Mouse (Mus musculus) midbrain, embryonic 10.5 days (tissue): ENCODE data around the gene Syt9. TPM values are rescaled to one million over a fixed set of nuclear protein-coding genes. Genes with fewer than 3 reads are reported as not detected.
"Not testable (repeated sequence)": the region's sequence is repeated elsewhere in the genome, so short reads cannot be mapped to it uniquely, and the experiment has no call there.

Experiments
- DNase-seq: peaks from one replicate; pipeline ENCODE4 v3.0.0-alpha.2; 2017; ENCODE audit warnings: low spot score
- H3K27ac ChIP-seq: fragments of 300-500 bp; sonication (generic); replicated peaks from 2 replicates; pipeline ENCODE4 v1.5.1; 2016; ENCODE audit warnings: mild to moderate bottlenecking
- H3K27me3 ChIP-seq: fragments of 300-500 bp; sonication (generic); 2 replicates; pipeline ENCODE4 v1.6.1; 2016; ENCODE audit warnings: low read depth, mild to moderate bottlenecking; ENCODE audit not compliant: poor library complexity, severe bottlenecking
- H3K36me3 ChIP-seq: fragments of 300-500 bp; sonication (generic); 2 replicates; pipeline ENCODE4 v1.6.1; 2016; ENCODE audit warnings: mild to moderate bottlenecking, moderate library complexity
- H3K4me1 ChIP-seq: fragments of 300-500 bp; sonication (generic); 2 replicates; pipeline ENCODE4 v1.6.1; 2016
- H3K4me3 ChIP-seq: fragments of 300-500 bp; sonication (generic); 2 replicates; pipeline ENCODE4 v1.5.1; 2016; ENCODE audit warnings: mild to moderate bottlenecking, moderate library complexity
- H3K9me3 ChIP-seq: fragments of 300-500 bp; sonication (generic); replicated peaks from 2 replicates; pipeline ENCODE4 v1.6.1; 2016; ENCODE audit warnings: mild to moderate bottlenecking
- WGBS: fragments of 180-500 bp; shearing (Covaris S2); methylation state at CpG from one replicate; pipeline ENCODE4 v1.1.7; 2016; 5-methylcytosine and 5-hydroxymethylcytosine counted together
- polyA plus RNA-seq: library from polyadenylated mRNA; unstranded; fragments of >200 nt; fragmentation: Nextera tagmentation; extraction: Ambion mirVana; gene quantifications from 2 replicates; pipeline ENCODE4 v1.2.1, GENCODE M21; 2016

Gene Syt9
- polyA plus RNA-seq, 1 experiment from 2014 or later, result 2.8 TPM

DNA sequence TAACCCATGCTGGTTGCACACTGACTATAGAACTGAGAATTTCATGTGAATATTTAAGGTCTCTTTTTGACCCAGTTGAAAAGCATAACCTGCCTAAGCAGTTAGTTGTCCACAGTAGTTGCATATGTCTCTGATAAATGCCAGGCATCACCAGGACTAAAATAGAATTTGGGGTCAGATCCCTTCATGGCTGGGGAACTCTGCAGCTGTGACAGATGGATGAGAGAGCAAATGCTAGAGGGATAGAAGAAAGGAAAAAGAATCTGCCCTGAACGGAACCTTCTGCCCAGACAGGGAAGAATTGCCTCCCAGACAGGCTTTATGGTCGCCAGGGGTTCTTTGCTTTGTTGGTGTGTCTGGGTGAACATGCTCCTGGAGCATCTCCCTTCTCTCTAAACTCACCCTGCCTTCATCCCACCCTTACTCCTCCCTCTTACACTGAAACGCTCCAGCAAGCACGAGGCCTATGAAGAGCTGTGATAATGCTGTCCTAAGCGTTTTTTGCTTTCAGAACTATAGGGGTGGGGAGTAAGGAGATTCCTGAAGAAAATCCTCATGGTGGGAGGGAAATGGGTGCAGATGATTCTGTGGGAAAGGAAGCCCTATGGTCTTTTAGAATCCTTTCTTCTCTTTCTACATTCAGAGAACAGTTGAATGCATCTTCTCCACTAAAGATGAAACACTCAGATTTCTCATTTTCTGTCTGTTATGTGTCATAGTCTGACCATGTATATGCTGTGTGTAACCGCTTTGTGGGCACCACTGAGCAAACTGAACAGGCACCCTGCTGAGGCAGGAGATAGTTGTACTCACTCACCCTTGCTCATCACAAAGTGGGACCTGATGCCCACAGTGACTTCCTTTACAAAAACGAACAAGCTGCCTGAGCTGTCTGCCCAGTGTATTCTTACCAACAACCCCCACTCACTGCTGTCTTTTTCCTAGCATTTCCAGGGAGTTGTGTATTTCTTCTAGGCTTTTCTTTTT, 108.7 kb downstream of the Syt9 start:
- no peak overlapping the region for H3K27ac ChIP-seq
- no peak overlapping the region for H3K4me3 ChIP-seq
- no peaks in the 10 kb centered on the region for H3K4me1 ChIP-seq
- DNase-seq, result no peak
- no peaks in the 10 kb centered on the region for H3K36me3 ChIP-seq
- H3K9me3 ChIP-seq, result no peaks in the 10 kb centered on the region
- H3K27me3 ChIP-seq, result no peaks in the 10 kb centered on the region
- 63% methylated on average over 7 of the region's 7 CpGs for WGBS

- H3K4me3 ChIP-seq, H3K4me1 ChIP-seq, DNase-seq, H3K27ac ChIP-seq, H3K9me3 ChIP-seq, H3K36me3 ChIP-seq, H3K27me3 ChIP-seq: not testable (repeated sequence)
- 87% methylated on average over 2 of the region's 2 CpGs for WGBS
Measured at GRCm38 (mm10) chr7:107485709-107486108, 115.2 kb downstream of the Syt9 start.

- Histone ChIP-seq H3K27me3 (no peaks in the 10 kb centered on the region), H3K36me3 (no peaks in the 10 kb centered on the region), H3K4me3 (no peak overlapping the region), H3K4me1 (no peaks in the 10 kb centered on the region), H3K9me3 (no peaks in the 10 kb centered on the region), H3K27ac (no peak overlapping the region)
- DNase-seq, result no peak
Measured at GRCm38 (mm10) chr7:107495428-107495827, 124.9 kb downstream of the Syt9 start.

- Histone ChIP-seq H3K4me3 (no peak overlapping the region), H3K36me3 (no peaks in the 10 kb centered on the region), H3K9me3 (no peaks in the 10 kb centered on the region), H3K27me3 (no peaks in the 10 kb centered on the region), H3K4me1 (no peaks in the 10 kb centered on the region), H3K27ac (no peak overlapping the region)
- DNase-seq, result no peak
- WGBS, result 89% methylated on average over 7 of the region's 7 CpGs
Measured at GRCm38 (mm10) chr7:107496923-107497322, 126.4 kb downstream of the Syt9 start.

GRCm38 (mm10) chr7:107500641-107501040, 130.1 kb downstream of the Syt9 start:
- no peak for DNase-seq
- Histone ChIP-seq H3K4me1 (no peaks in the 10 kb centered on the region), H3K27me3 (no peaks in the 10 kb centered on the region), H3K4me3 (no peak overlapping the region), H3K27ac (no peak overlapping the region), H3K36me3 (no peaks in the 10 kb centered on the region), H3K9me3 (no peaks in the 10 kb centered on the region)
- 86% methylated on average over 7 of the region's 7 CpGs for WGBS

DNA sequence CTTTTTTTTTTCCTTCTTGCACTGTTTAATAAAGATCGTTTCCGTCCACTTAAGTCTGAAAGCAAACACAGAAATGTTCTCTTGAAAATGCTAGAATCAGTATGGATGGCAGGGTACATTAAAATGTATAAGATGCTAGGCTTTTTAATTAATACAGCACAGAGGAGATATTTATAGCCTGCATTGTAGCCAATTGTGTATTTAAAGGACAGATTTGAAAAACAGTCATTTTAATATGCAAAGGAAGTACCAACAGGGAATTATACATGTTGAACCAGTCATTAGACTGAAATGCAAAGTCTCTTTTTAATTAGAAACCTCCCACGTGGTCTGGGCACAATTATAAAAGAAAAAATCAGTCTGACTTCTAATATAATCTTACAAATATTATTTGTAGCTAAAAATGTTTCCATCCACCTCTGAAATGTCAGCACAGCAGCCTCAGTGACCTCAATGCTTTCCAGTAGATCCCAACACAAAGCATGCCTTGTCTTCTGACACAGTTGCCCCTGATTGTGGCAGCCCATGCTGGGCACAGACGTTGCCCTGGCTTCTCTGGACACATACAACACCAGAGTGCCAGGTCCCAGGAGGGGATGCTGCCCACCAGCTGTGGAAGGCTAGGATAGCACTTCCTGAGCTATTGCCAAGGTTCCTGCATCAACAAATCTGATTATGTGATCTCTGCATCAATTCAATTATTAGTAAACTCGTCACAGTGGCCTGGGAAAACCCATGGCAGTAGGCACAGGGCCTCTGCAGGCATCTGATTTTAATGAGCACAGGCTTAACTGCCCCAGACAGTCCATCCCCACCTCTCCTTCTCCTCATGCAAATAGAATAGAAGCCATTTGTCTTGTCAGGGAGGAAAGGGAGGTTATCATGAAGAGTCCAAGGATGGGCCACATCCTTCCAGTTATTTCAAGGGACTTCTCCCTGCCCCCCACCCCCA, 134.5 kb downstream of the Syt9 start:
- no peak overlapping the region for H3K27ac ChIP-seq
- no peak overlapping the region for H3K4me3 ChIP-seq
- 73% methylated on average over 5 of the region's 5 CpGs for WGBS
- no peaks in the 10 kb centered on the region for H3K4me1 ChIP-seq
- no peaks in the 10 kb centered on the region for H3K9me3 ChIP-seq
- H3K27me3 ChIP-seq, result no peaks in the 10 kb centered on the region
- DNase-seq, result no peak
- H3K36me3 ChIP-seq, result no peaks in the 10 kb centered on the region

DNA sequence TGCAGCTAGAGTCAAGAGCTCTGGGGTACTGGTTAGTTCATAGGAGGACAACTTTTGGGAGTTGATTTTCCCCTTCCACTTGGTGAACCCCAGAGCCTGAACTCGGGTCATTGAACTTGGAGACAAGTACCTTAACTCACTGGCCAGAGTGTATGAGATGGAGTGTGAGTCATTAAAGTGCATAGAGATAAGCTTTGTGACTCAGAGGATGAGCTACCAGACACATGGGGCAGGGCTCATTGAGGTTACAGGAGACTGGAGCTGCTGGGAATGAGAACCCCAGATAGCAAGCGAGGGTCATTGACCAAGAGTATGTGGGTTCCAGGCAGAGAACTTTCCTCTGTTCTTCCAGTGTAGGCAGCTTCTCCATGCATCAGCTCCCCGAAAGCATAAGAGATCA, 137.4 kb downstream of the Syt9 start:
- H3K27ac ChIP-seq, result no peak overlapping the region
- 88% methylated on average over 3 of the region's 3 CpGs for WGBS

GRCm38 (mm10) chr7:107509740-107510139, 139.2 kb downstream of the Syt9 start:
- no peaks in the 10 kb centered on the region for H3K4me1 ChIP-seq
- H3K4me3 ChIP-seq, result no peak overlapping the region
- no peak overlapping the region for H3K27ac ChIP-seq
- no peaks in the 10 kb centered on the region for H3K36me3 ChIP-seq
- no peaks in the 10 kb centered on the region for H3K27me3 ChIP-seq
- H3K9me3 ChIP-seq, result no peaks in the 10 kb centered on the region
- WGBS, result 77% methylated on average over 3 of the region's 3 CpGs
- no peak for DNase-seq

More for the DNA sequence above, 137.4 kb downstream of the Syt9 start:
- Histone ChIP-seq H3K9me3 (no peaks in the 10 kb centered on the region), H3K4me1 (no peaks in the 10 kb centered on the region), H3K4me3 (no peak overlapping the region), H3K27me3 (no peaks in the 10 kb centered on the region), H3K36me3 (no peaks in the 10 kb centered on the region)
- DNase-seq, result no peak

- no peak for DNase-seq
Measured at GRCm38 (mm10) chr7:107516704-107517410, 146.3 kb downstream of the Syt9 start.

DNA sequence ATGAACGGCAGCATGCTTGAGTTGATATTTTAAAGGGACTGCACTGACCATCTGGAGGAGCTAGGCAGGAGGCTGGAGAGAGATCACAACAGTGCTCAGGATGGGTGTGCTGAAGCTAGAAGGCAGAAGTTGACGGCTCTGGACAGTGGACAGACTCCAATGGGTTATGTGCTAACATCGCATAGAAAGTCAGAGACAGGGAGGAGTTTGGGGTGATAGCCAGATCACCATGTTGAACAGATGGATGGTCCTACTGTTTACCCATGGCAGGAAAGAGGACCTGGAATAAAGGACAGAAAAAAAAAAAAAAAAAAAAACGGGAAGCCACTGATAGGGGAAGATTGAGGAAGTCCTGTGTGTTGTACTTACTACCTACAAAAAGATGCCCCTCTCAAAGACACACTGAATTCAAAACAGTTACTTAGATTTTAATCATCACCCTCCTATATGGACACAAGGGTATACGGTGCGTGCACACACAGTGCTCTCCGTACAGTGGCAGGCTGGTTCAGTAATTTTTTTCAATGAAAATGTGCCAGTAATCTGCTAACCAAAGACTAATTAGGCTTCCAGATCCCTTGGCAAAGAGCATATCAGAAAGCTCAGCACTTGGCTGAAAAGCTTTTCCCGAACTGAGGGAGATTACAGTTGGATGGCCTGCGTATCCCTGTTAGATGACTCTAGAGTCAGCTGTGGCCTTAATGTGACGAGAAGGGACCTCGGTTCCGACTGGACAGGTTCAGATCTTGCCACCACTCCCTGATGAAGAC, 148.9 kb downstream of the Syt9 start:
- no peak overlapping the region for H3K4me3 ChIP-seq
- no peak for DNase-seq
- H3K36me3 ChIP-seq, result no peaks in the 10 kb centered on the region
- H3K27ac ChIP-seq, result no peak overlapping the region
- WGBS, result 93% methylated on average over 12 of the region's 12 CpGs
- H3K4me1 ChIP-seq, result no peaks in the 10 kb centered on the region
- no peaks in the 10 kb centered on the region for H3K27me3 ChIP-seq
- no peaks in the 10 kb centered on the region for H3K9me3 ChIP-seq

More at GRCm38 (mm10) chr7:107516704-107517410, 146.3 kb downstream of the Syt9 start:
- Histone ChIP-seq H3K4me3 (no peak overlapping the region), H3K4me1 (no peaks in the 10 kb centered on the region), H3K36me3 (no peaks in the 10 kb centered on the region), H3K27me3 (no peaks in the 10 kb centered on the region), H3K9me3 (no peaks in the 10 kb centered on the region), H3K27ac (no peak overlapping the region)
- WGBS, result 72% methylated on average over 8 of the region's 8 CpGs

GRCm38 (mm10) chr7:107521411-107521810, 150.9 kb downstream of the Syt9 start:
- DNase-seq, result no peak
- Histone ChIP-seq H3K27ac (no peak overlapping the region), H3K27me3 (no peaks in the 10 kb centered on the region), H3K4me1 (no peaks in the 10 kb centered on the region), H3K4me3 (no peak overlapping the region), H3K36me3 (no peaks in the 10 kb centered on the region), H3K9me3 (no peaks in the 10 kb centered on the region)
- 91% methylated on average over 6 of the region's 6 CpGs for WGBS

- Histone ChIP-seq H3K27ac (no peak overlapping the region), H3K36me3 (no peaks in the 10 kb centered on the region), H3K9me3 (no peaks in the 10 kb centered on the region), H3K4me3 (no peak overlapping the region), H3K27me3 (no peaks in the 10 kb centered on the region), H3K4me1 (no peaks in the 10 kb centered on the region)
- WGBS, result 48% methylated on average over 1 of the region's 1 CpGs
- DNase-seq, result peak; percentile 32
Measured at GRCm38 (mm10) chr7:107526299-107526698, 155.8 kb downstream of the Syt9 start.
